Mouse (Mus musculus): ENCODE data around the gene Ttc22.

GRCm38 (mm10) chr4:106643483-106644217, 21.4 kb downstream of the Ttc22 start:
- TF ChIP-seq EP300 (IDR thresholded peaks at IDR 0.05; ENCODE audit: low read depth) (no peak), CTCF (IDR thresholded peaks at IDR 0.05; ENCODE audit: low read depth) (no peak)

All from heart, postnatal 0 days (tissue).